In the genomic region with DNA sequence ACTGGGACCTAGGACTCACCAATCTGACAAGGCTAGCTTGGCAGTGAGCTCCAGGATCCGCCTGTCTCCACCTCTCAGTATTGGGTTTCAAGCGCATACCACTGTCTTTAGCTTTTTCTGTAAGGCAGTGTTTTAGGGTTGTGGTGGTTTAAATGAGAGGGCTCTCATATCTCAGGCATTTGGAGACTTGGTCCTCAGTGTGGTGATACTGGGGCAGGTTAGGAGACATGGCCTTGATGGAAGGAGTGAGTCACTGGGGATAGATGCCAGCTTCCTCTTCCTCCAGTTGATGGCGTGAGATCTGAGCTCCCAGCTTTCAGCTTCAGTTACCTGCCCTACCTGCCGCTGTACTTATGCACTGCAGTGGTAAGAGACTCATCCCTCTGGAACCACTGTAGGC, we compare ENCODE assay signal across 21 mouse cellular contexts. TPM values are rescaled to one million over a fixed set of nuclear protein-coding genes. Genes with fewer than 3 reads are reported as not detected.
"Had no signal": no experiment of that assay in that cellular context is flagged by ENCODE, and none has a peak within 500 bp of the region (broad histone marks: within the 10 kb centered on the region; RNA-seq: fewer than 3 reads in every experiment).

No protein-coding gene starts in this region.

- H3K27ac ChIP-seq: macrophage; midbrain, embryonic 13.5 days; midbrain, embryonic 15.5 days; neural tube, embryonic 12.5 days had no signal

- H3K27me3 ChIP-seq: megakaryocyte, embryonic 14.5 days; midbrain, embryonic 13.5 days; midbrain, embryonic 15.5 days; neural tube, embryonic 12.5 days had no signal

- H3K4me1 ChIP-seq: megakaryocyte, embryonic 14.5 days; midbrain, embryonic 13.5 days; midbrain, embryonic 15.5 days; neural tube, embryonic 12.5 days had no signal

- DNase-seq: lung, adult 18-20 months; lung, embryonic 14.5 days; lung, postnatal 10 days; lung, postnatal 36 days; right cerebral cortex, postnatal 14 days; thymus, adult 18-20 months; thymus, postnatal 14 days; thymus, postnatal 36 days had no signal

- H3K4me3 ChIP-seq: megakaryocyte, embryonic 14.5 days; midbrain, embryonic 13.5 days; midbrain, embryonic 15.5 days; neural tube, embryonic 12.5 days had no signal

- H3K36me3 ChIP-seq: midbrain, embryonic 13.5 days; midbrain, embryonic 15.5 days; neural tube, embryonic 12.5 days had no signal

RNA-seq across cellular contexts. Expression of a gene that starts 22.7 kb away (rescaled TPM):
- total RNA-seq: megakaryocyte progenitor cell, adult 5-6 weeks; monocyte, adult 5-6 weeks; neutrophil, adult 5-6 weeks had no signal
- polyA plus RNA-seq: liver, embryonic 16.5 days; lung, embryonic 14.5 days; lung, embryonic 16.5 days; macrophage; midbrain, embryonic 11.5 days; midbrain, embryonic 13.5 days; neural tube, embryonic 12.5 days; neural tube, embryonic 14.5 days; stomach, embryonic 14.5 days had no signal
